Mouse (Mus musculus) right cerebral cortex, postnatal 36 days (tissue): ENCODE measurements at regions not wholly inside any gene's neighbourhood (a gene's known extent, or its start where the extent isn't known, plus 50 kb on each side); places are given as distances from the start of the nearest gene placed in this dataset.
A peak's percentile ranks its signal among the peaks of the same experiment; 100 is the strongest.

Experiments
- DNase-seq, 2 experiments: peaks; one replicate each; pipeline ENCODE4 v3.0.0; 2022; ENCODE audit warnings: low spot score in 2 of 2, mixed read lengths in 1 of 2

GRCm38 (mm10) chr2:137827814-137828374 lies 428.5 kb upstream of the Btbd3 start:
- DNase-seq: no peak

GRCm38 (mm10) chr2:137821344-137821916 lies 434.9 kb upstream of the Btbd3 start:
- DNase-seq: peak; percentile 22 to 66

GRCm38 (mm10) chr2:137814945-137815344 lies 441.4 kb upstream of the Btbd3 start:
- no peak for DNase-seq

- no peak for DNase-seq
Measured at GRCm38 (mm10) chr2:137808401-137809230, 447.7 kb upstream of the Btbd3 start.

GRCm38 (mm10) chr2:137807594-137808295 lies 448.6 kb upstream of the Btbd3 start:
- no peak for DNase-seq

GRCm38 (mm10) chr2:137794841-137795240 lies 461.5 kb upstream of the Btbd3 start:
- no peak for DNase-seq

GRCm38 (mm10) chr2:137784091-137784490 lies 472.3 kb upstream of the Btbd3 start:
- no peak for DNase-seq

GRCm38 (mm10) chr2:137777430-137777829 lies 478.9 kb upstream of the Btbd3 start:
- no peak for DNase-seq

GRCm38 (mm10) chr2:137764785-137765184 lies 491.6 kb upstream of the Btbd3 start:
- DNase-seq: no peak

GRCm38 (mm10) chr2:137759455-137759854 lies 496.9 kb upstream of the Btbd3 start:
- no peak for DNase-seq

- DNase-seq: no peak
Measured at GRCm38 (mm10) chr2:137758389-137758788, 498.0 kb upstream of the Btbd3 start.

- DNase-seq: no peak
Measured at GRCm38 (mm10) chr2:137757231-137758212, 498.8 kb upstream of the Btbd3 start.

GRCm38 (mm10) chr2:137756220-137756619 lies 500.1 kb upstream of the Btbd3 start:
- DNase-seq: no peak

- no peak for DNase-seq
Measured at GRCm38 (mm10) chr2:137754481-137754880, 501.9 kb upstream of the Btbd3 start.

GRCm38 (mm10) chr2:137732410-137732809 lies 524.0 kb upstream of the Btbd3 start:
- no peak for DNase-seq

GRCm38 (mm10) chr2:137730472-137730931 lies 525.9 kb upstream of the Btbd3 start:
- no peak for DNase-seq

- DNase-seq: peak in 1 of 2 experiments; percentile 21
Measured at GRCm38 (mm10) chr2:137729871-137730270, 526.5 kb upstream of the Btbd3 start.

GRCm38 (mm10) chr2:137729207-137729606 lies 527.2 kb upstream of the Btbd3 start:
- DNase-seq: no peak

- DNase-seq: no peak
Measured at GRCm38 (mm10) chr2:137723651-137724050, 532.7 kb upstream of the Btbd3 start.

- no peak for DNase-seq
Measured at GRCm38 (mm10) chr2:137721767-137722424, 534.5 kb upstream of the Btbd3 start.
